ENCODE assay signal across 11 mouse cellular contexts in genomic region chr9:75243730-75244406, GRCm38 (mm10). TPM values are rescaled to one million over a fixed set of nuclear protein-coding genes. Genes with fewer than 3 reads are reported as not detected.
DNase-seq lines count a peak whose midpoint lies in the region; ATAC-seq and TF ChIP-seq lines count a peak whose summit lies in the region.
"Had no signal": no experiment of that assay in that cellular context is flagged by ENCODE, and none has a peak within 500 bp of the region (broad histone marks: within the 10 kb centered on the region; RNA-seq: fewer than 3 reads in every experiment).

No protein-coding gene starts in this region.

- 26% methylated on average over 5 of the region's 5 CpGs for WGBS in embryonic facial prominence, embryonic 12.5 days
- 17% methylated on average over 5 of the region's 5 CpGs for WGBS in limb, embryonic 13.5 days
- WGBS in heart, adult 2 months, result 18% methylated on average over 5 of the region's 5 CpGs

- TF ChIP-seq EP300 in heart, adult 2 months (IDR thresholded peaks at IDR 0.05; ENCODE audit: insufficient read depth, low read depth, low read length), result no peak

- no peak for TF ChIP-seq POLR2A in heart, adult 2 months (IDR thresholded peaks at IDR 0.05; ENCODE audit: insufficient read depth, low read depth, low read length)

- intact Hi-C loops in gastrocnemius, postnatal 36 days (cut with DNase I), result no loop called here
- intact Hi-C loops in heart, adult 2 months (cut with DNase I), result no loop called here

- H3K9me3 ChIP-seq in embryonic facial prominence, embryonic 12.5 days, result no peaks in the 10 kb centered on the region
- 0 out of 2 replicates have a peak, but pooled peaks cover 4% of the 10 kb centered on the region for H3K9me3 ChIP-seq in limb, embryonic 13.5 days
- H3K9me3 ChIP-seq: midbrain, embryonic 12.5 days had no signal

- H3K9ac ChIP-seq in embryonic facial prominence, embryonic 12.5 days, result no peak overlapping the region
- no peak overlapping the region for H3K9ac ChIP-seq in limb, embryonic 13.5 days
- H3K9ac ChIP-seq in heart, adult 2 months (ENCODE audit: low read depth, low read length), result no peak overlapping the region
- H3K9ac ChIP-seq: midbrain, embryonic 12.5 days had no signal

- DNase-seq in gastrocnemius, postnatal 25 days, result peak; percentile 27
- no peak for DNase-seq in gastrocnemius, postnatal 10 days
- peak; percentile 44 for DNase-seq in MN1 (ENCODE audit: low spot score)
- no peak for DNase-seq in thymus, adult 18-20 months
- no peak for DNase-seq in gastrocnemius, postnatal 36 days
- no peak for DNase-seq in heart, adult 2 months
- DNase-seq: kidney, adult 9 months; thymus, postnatal 25 days had no signal

- TF ChIP-seq CTCF in heart, adult 2 months (IDR thresholded peaks at IDR 0.05), result no peak

- no peak overlapping the region for H3K4me2 ChIP-seq in embryonic facial prominence, embryonic 12.5 days (replicated peaks)
- 0 out of 2 replicates have a peak overlapping the region, but pooled peaks have one; percentile 3 for H3K4me2 ChIP-seq in limb, embryonic 13.5 days (replicated peaks)
- H3K4me2 ChIP-seq: midbrain, embryonic 12.5 days had no signal

- H3K4me3 ChIP-seq in embryonic facial prominence, embryonic 12.5 days, result no peak overlapping the region
- no peak overlapping the region for H3K4me3 ChIP-seq in limb, embryonic 13.5 days
- H3K4me3 ChIP-seq in heart, adult 2 months, result no peak overlapping the region
- H3K4me3 ChIP-seq: midbrain, embryonic 12.5 days had no signal

- H3K79me2 ChIP-seq in heart, adult 2 months (replicated peaks; ENCODE audit: control insufficient read depth, insufficient read depth, low read length), result no peaks in the 10 kb centered on the region

- no peaks in the 10 kb centered on the region for H3K27me3 ChIP-seq in embryonic facial prominence, embryonic 12.5 days
- no peaks in the 10 kb centered on the region for H3K27me3 ChIP-seq in limb, embryonic 13.5 days
- no peaks in the 10 kb centered on the region for H3K27me3 ChIP-seq in heart, adult 2 months (ENCODE audit: control insufficient read depth, insufficient read depth, low read length)
- H3K27me3 ChIP-seq: midbrain, embryonic 12.5 days had no signal

- peak; percentile 50; the same call in 1 of the 2 replicates for ATAC-seq in embryonic facial prominence, embryonic 12.5 days (ENCODE audit: insufficient number of reproducible peaks, insufficient read depth, low FRiP score, low TSS enrichment)
- ATAC-seq in limb, embryonic 13.5 days (ENCODE audit: low FRiP score, low read depth), result peak; percentile 81

- 0 out of 2 replicates have a peak overlapping the region, but pooled peaks have one; percentile 2 for H3K27ac ChIP-seq in embryonic facial prominence, embryonic 12.5 days
- H3K27ac ChIP-seq in limb, embryonic 13.5 days, result peak overlapping the region; percentile 48; the same call in 1 of the 2 replicates
- no peak overlapping the region for H3K27ac ChIP-seq in heart, adult 2 months
- H3K27ac ChIP-seq: midbrain, embryonic 12.5 days had no signal

- peaks cover 9% of the 10 kb centered on the region for H3K4me1 ChIP-seq in embryonic facial prominence, embryonic 12.5 days
- peaks cover 19% of the 10 kb centered on the region for H3K4me1 ChIP-seq in limb, embryonic 13.5 days
- H3K4me1 ChIP-seq in heart, adult 2 months (ENCODE audit: control insufficient read depth, insufficient read depth, low read length), result no peaks in the 10 kb centered on the region

- no peaks in the 10 kb centered on the region for H3K36me3 ChIP-seq in embryonic facial prominence, embryonic 12.5 days
- no peaks in the 10 kb centered on the region for H3K36me3 ChIP-seq in limb, embryonic 13.5 days
- H3K36me3 ChIP-seq in heart, adult 2 months (ENCODE audit: control insufficient read depth, insufficient read depth, low read length), result no peaks in the 10 kb centered on the region
- H3K36me3 ChIP-seq: midbrain, embryonic 12.5 days had no signal

RNA-seq across cellular contexts. Expression of gene Myo5c, which starts 12.0 kb away (rescaled TPM):
- 1 to 10 TPM; 6.7 to 7.6 TPM for total RNA-seq in gastrocnemius, postnatal 25 days (2021)
- total RNA-seq in gastrocnemius, postnatal 10 days (2021), result 10 to 100 TPM in 1 of 2 experiments, 1 to 10 TPM in 1; 9.2 to 11.9 TPM
- 0.80 and 1.1 TPM in 2 replicates for polyA plus RNA-seq in embryonic facial prominence, embryonic 12.5 days (2016; fragmentation: Nextera tagmentation; extraction: Ambion mirVana)
- 0.14 and 0.24 TPM in 2 replicates for polyA plus RNA-seq in limb, embryonic 13.5 days (2015; fragmentation: Nextera tagmentation; extraction: Ambion mirVana)
- total RNA-seq in gastrocnemius, postnatal 36 days (2021), result 1 to 10 TPM; 7.3 to 9.9 TPM
- total RNA-seq in heart, adult 2 months (2021), result 1 to 10 TPM; 5.0 to 5.9 TPM
- 5.1 and 9.3 TPM in 2 replicates for polyA plus RNA-seq in heart, adult 2 months (2012; rRNA removed)

Comparison
In these comparisons a context has a peak if more than half of its experiments do, and no peak if none do; other contexts are left out.
1. DNase-seq: peak in gastrocnemius, postnatal 25 days (single experiment) and MN1 (single experiment); none in gastrocnemius, postnatal 10 days (single experiment), thymus, adult 18-20 months (0 of 2), gastrocnemius, postnatal 36 days (0 of 2) and heart, adult 2 months (0 of 2).